Mouse (Mus musculus) natural killer cell, adult 2 months (primary cell): ENCODE results near the gene B3glct.

Experiments
- DNase-seq, 2 experiments: peaks; one replicate each; pipeline ENCODE4 v3.0.0; 2022; ENCODE audit warnings: low spot score in 2 of 2

Gene B3glct

GRCm38 (mm10) chr5:149663417-149663816, 14.6 kb upstream of the B3glct start:
- DNase-seq: no peak

GRCm38 (mm10) chr5:149677196-149677595, 834 bp upstream of the B3glct start:
- no peak for DNase-seq

- DNase-seq: no peak
Observed at GRCm38 (mm10) chr5:149678990-149679348, 939 bp downstream of the B3glct start.

- DNase-seq: no peak
Observed at GRCm38 (mm10) chr5:149679362-149679761, 1.3 kb downstream of the B3glct start.

DNA sequence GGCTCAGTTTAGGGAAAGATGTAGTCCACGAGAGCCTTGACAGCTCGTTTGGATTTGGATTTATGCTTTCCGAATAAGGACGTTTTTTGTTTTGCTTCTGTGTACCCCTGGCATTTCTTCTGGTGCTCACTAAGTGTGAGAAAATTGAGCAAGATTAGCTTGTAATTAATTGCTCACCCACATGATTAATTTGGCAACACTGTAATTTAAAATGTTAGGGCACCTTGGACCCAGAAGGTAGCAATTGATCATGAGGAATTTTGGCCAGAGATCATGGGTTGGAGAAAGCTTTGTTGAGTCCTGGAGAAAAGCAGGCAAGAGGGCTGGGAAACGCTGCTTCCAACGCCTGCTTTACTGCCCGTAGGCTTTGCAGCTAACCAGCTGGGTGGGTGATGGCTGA, 1.9 kb downstream of the B3glct start:
- DNase-seq: no peak

DNA sequence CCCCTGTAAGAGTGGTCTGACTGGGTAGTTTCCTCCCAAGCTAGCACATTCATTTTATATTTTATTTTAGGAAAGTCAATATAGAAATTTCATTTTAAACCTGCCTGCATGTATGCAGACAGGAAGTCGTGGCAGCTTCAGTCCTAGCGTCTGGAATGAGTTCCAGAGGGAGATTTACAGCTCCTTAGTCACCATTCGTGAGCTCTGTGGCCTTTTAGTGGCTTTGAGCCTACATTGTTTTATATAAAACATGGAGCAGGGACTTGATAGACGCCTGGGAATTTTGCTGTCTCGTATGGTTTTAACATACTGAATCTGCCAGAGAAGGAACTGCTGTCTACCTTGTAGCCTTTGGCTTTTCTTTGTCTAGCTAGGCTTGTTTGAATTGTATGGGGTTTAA, 2.9 kb downstream of the B3glct start:
- no peak for DNase-seq

DNA sequence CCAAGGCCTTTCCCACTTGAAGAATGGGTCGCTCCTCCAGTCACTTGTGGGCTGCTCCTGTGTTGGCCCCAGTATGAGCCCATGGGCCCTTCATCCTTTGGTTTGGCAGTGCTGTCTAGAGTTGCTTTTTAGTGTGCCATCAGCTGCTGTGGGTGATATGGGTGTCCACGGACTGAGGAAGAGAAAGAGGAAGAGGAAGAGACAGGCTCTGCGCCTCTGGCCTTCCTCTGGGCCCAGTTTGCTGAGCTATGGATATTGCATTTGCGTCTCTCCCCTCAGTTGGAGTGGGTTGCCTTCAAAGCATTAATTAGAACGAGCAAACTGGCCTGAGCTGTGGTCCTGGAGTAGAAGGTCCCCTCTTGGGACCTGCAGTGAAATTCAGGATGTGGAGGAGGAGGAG, 11.8 kb downstream of the B3glct start:
- DNase-seq: no peak

- DNase-seq: no peak
Observed at GRCm38 (mm10) chr5:149692548-149692947, 14.5 kb downstream of the B3glct start.

- no peak for DNase-seq
Observed at GRCm38 (mm10) chr5:149693200-149693599, 15.2 kb downstream of the B3glct start.

DNA sequence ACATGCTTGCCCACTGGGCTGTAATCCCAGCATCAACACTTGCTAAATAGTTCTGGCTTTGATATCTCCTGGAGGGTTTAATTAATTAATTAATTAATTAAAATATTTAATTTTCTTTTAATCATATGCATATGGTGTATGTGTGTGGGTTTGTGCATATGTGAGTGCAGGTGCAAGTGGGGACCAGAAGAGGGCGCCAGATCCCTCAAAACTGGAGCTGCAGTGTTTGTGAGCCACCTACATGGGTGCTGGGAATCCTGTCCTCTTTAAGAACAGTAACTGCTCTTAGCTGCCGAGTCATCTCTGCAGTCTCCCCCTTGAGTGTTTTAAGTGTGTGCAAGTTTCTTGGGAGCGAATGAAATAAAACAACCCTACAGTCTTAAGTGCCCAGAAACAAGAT, 15.9 kb downstream of the B3glct start:
- DNase-seq: no peak

DNA sequence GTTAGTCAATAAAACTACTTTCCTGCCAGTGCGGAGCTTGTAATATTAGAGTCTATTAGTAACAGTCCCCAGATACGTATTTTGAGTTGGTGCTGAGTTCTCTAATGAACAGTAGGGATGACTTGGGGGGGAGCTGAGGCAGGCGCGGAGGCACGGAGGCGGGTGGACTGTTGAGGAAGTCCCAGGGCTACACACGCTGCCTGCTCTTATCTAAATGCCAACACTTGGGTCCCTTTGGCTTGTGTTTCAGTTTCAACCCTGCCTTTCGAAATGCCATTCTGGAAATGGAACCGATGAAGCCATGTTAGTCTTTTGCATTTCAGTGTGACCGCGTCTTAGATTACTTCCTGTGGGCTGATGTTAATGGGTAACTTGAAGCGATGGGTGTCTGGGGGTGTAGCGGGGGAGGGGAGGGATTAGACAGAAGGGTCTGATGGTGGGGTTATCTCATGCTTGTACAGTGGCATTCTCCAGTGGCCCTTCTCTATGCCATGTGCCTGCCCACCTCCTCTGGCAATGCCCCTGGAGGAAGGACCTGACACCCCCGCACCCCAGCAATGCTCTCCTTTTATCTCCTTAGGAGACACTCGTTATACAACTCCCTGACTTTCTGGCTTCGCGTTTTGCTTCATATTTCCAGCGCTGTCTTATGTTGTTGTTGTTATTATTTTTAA, 17.2 kb downstream of the B3glct start:
- no peak for DNase-seq

GRCm38 (mm10) chr5:149702770-149703169, 24.7 kb downstream of the B3glct start:
- no peak for DNase-seq

- no peak for DNase-seq
Observed at GRCm38 (mm10) chr5:149711545-149711944, 33.5 kb downstream of the B3glct start.

GRCm38 (mm10) chr5:149713170-149713774, 35.2 kb downstream of the B3glct start:
- peak; percentile 12 to 19 for DNase-seq

DNA sequence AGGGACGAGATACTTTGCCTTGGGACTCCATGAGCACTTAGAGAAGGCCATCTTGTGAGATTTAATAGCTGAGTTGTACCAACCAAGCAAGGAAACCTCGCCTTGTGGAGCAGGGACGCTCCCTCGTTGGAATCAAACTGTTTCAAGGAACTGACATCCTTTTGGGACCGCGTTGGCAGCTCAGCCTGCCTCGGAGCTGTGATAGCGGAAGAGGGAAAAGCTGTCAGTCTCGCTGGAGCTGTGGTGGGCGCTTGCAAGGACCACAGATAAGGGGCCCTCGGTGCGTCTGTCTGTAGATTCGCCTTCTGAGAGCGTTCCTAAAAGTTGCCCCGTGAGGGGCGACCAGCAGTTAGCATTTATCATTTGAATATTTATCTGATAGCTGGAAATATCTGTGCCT, 35.8 kb downstream of the B3glct start:
- DNase-seq: no peak

DNA sequence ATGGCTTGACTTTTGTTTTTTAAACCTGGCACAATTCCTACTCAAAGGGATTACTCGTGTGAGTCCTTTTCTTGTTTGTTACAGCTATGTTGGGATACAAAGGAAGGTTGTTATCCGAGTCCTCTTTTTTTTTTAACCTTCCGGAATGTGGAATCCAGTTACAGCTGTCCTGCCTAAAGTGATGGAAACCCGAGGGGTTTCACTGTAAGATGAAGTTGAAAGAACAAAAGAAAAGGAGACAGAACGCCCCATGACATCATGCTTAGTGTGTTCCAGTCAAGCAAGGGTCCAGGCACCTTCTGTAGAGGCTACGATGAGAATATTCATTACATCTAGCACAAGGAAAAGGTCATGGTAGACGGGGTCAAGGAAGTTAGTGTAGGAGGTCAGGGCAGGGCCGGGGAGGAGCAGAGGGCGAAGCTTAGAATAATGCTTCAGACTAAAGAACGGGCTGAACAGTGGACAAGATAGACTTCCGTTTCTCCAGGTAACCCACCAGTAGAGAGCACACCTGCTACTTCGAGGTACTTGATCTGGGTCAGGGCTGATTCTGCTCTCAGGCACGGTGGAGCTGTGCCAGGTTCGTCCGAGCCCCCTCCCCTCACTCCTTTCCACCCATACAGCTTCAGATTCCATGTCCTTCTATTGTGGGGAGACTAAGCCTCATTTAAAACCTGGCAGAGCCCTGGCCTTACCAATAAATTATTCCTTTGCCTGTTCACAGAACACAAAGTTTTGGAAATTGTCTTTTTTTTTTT, 37.7 kb downstream of the B3glct start:
- no peak for DNase-seq

DNA sequence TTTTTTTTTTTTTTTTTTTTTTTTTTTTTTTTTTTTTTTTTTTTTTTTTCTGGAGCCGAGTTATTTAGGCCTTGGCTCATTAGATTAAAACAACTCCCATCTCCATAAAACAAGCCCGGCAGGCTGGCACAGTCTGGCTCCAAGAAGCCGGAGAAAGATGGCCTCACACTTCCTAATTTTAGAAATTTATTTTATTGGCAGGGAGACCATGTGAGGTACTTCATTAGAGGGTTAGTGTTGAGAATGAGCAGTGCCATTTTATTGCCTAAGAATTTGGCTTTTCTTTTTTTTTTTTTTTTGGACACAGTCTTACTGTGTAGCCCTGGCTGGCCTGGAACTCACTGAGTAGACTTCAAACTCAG, 38.3 kb downstream of the B3glct start:
- DNase-seq: no peak

- no peak for DNase-seq
Observed at GRCm38 (mm10) chr5:149731776-149732175, 53.7 kb downstream of the B3glct start.

DNA sequence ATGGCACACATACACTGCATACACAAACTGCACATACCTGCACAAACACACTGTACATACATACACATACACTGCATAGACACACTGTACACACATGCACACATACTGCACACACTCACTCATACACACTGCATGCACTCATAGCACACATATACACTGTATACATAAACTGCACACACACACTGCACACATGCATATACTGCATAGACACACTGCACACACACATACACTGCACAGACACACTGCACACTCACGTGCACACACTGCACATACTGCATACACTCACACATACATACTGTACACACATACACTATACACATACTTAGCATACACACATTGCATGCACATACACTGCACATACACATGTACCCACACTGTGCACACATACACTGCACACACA, 59.2 kb downstream of the B3glct start:
- DNase-seq: no peak

GRCm38 (mm10) chr5:149740145-149740544, 62.1 kb downstream of the B3glct start:
- no peak for DNase-seq

DNA sequence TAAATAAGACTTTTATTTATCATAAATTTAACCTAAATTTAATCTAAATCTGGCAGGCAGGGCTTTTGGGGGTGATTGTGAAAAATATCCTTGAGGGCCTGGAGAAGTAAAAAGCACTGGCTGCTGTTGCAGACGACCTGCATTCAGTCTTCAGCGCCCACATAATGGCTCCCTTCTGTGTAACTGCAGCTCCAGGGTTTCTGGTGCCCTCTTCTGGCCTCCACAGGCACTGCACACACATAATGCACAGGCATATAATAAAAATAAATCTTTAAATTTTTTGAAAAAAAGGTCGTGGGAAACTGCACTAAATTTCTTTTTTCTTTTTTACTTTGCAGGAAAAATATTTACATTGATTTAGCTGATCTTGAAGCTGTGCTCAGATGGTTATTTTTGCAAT, 62.7 kb downstream of the B3glct start:
- DNase-seq: no peak

GRCm38 (mm10) chr5:149742286-149742685, 64.3 kb downstream of the B3glct start:
- DNase-seq: no peak

DNA sequence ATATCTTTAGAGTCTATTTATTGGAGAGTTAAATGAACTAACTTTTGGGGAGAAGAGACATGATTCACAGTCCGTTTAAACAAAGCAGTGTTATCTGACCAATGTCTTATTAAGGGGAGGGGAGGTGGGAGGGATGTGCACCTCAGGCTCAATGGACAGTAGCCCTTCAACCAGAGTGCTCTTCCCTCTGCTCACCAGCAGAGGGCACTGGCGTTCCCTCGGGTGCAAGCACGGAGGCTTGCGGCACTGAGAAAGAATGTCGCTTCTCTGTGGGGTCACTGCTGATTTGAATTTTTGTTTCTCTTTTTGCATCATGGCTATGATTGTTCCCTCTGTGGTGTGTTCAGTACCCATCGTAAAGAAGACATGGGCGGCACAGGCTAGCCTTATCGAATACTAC, 67.0 kb downstream of the B3glct start:
- DNase-seq: no peak
